Mouse (Mus musculus) ES-CJ7 (cell line): ENCODE measurements at regions not wholly inside any gene's neighbourhood (a gene's known extent, or its start where the extent isn't known, plus 50 kb on each side); places are given as distances from the start of the nearest gene placed in this dataset.
"Not testable (repeated sequence)": the region's sequence is repeated elsewhere in the genome, so short reads cannot be mapped to it uniquely, and the experiment has no call there.

Experiments used
- DNase-seq: peaks from one replicate; pipeline ENCODE4 v3.0.0; 2011; ENCODE audit warnings: low read depth, low spot score

DNA sequence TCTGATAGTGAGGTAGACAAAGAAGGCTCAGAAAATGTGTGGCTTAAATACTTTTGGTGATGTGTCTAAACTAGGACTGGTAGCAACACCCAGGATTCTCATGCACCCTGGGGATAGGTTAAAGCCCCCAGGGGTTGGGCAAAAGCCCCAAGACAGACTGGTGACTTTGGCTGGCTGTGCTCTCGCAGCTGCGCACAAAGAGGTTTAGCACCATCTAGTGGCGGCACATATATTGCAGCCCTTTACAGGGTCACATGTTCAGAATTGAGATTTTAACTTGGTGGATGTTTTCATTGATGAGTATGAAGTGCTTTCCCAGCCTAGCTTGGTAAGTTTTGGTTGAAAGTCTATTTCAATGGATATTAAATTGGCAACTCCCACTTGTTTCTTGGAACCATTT lies 167.3 kb downstream of the Gm44 start:
- peak; percentile 23 for DNase-seq

DNA sequence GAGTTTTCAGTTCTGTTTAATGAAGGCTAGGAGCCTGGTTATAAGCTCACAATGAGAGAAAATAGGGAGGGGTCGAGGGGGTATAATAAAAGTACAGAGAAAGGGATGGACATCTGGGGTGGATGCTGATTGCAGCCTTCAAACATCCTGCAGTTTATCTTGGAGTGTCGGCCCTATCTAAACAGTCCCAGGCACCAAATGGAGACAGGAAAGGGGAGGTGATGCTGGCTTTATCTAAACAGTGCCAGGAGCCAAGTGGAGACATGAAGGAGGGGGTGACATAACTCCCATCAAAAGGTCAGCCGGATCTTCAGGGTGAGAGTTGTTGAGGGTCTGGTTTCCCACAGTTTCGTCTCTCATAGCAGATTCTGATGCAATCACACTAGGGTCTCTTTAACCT lies 193.2 kb downstream of the Gm44 start:
- DNase-seq: not testable (repeated sequence)
